Mouse (Mus musculus) midbrain, embryonic 12.5 days (tissue): ENCODE measurements around the gene Cnpy3. TPM values are rescaled to one million over a fixed set of nuclear protein-coding genes. Genes with fewer than 3 reads are reported as not detected.

Source experiments
- ATAC-seq: fragments of 200-750 bp; cut with Nextera tagmentation; 2 replicates; pipeline ENCODE4 v1.8.0; 2017; ENCODE audit warnings: low read depth, moderate TSS enrichment, moderate library complexity; ENCODE audit not compliant: low FRiP score
- H3K27ac ChIP-seq: fragments of 300-500 bp; sonication (generic); replicated peaks from 2 replicates; pipeline ENCODE4 v1.5.1; 2016; ENCODE audit warnings: mild to moderate bottlenecking
- H3K27me3 ChIP-seq: fragments of 300-500 bp; sonication (generic); 2 replicates; pipeline ENCODE4 v1.6.1; 2016; ENCODE audit warnings: mild to moderate bottlenecking
- H3K36me3 ChIP-seq: fragments of 300-500 bp; sonication (generic); 2 replicates; pipeline ENCODE4 v1.6.1; 2016
- H3K4me1 ChIP-seq: fragments of 300-500 bp; sonication (generic); 2 replicates; pipeline ENCODE4 v1.6.1; 2016
- H3K4me2 ChIP-seq: fragments of 300-500 bp; sonication (generic); replicated peaks from 2 replicates; pipeline ENCODE4 v1.6.1; 2016; ENCODE audit warnings: mild to moderate bottlenecking, moderate library complexity
- H3K4me3 ChIP-seq: fragments of 300-500 bp; sonication (generic); 2 replicates; pipeline ENCODE4 v1.5.1; 2016; ENCODE audit warnings: mild to moderate bottlenecking
- H3K9ac ChIP-seq: fragments of 300-500 bp; sonication (generic); replicated peaks from 2 replicates; pipeline ENCODE4 v1.6.1; 2016; ENCODE audit warnings: mild to moderate bottlenecking, moderate library complexity
- H3K9me3 ChIP-seq: fragments of 300-500 bp; sonication (generic); 2 replicates; pipeline ENCODE4 v1.6.1; 2016; ENCODE audit warnings: mild to moderate bottlenecking
- WGBS: fragments of 180-500 bp; shearing (Covaris S2); methylation state at CpG from one replicate; pipeline ENCODE4 v1.1.7; 2016; 5-methylcytosine and 5-hydroxymethylcytosine counted together
- polyA plus RNA-seq: library from polyadenylated mRNA; unstranded; fragments of >200 nt; fragmentation: Nextera tagmentation; extraction: Ambion mirVana; gene quantifications from 2 replicates; pipeline ENCODE4 v1.2.1, GENCODE M21; 2016

The Cnpy3 gene
- polyA plus RNA-seq, 1 experiment from 2014 or later = 54.6 TPM

- Histone ChIP-seq H3K4me1 (peaks cover 18% of the 10 kb centered on the region), H3K9ac (peak overlapping the region; percentile 78), H3K27ac (peak overlapping the region; percentile 87), H3K4me2 (peak overlapping the region; percentile 73), H3K4me3 (peak overlapping the region; percentile 83), H3K9me3 (no peaks in the 10 kb centered on the region), H3K27me3 (no peaks in the 10 kb centered on the region), H3K36me3 (peaks cover 11% of the 10 kb centered on the region; the same call in 1 of the 2 replicates)
- WGBS = 29% methylated on average over 16 of the region's 16 CpGs
- no peak for ATAC-seq
Observed at GRCm38 (mm10) chr17:46751056-46751793, 789 bp downstream of the Cnpy3 start.

GRCm38 (mm10) chr17:46750580-46750979, 1.4 kb downstream of the Cnpy3 start:
- WGBS = 96% methylated on average over 4 of the region's 4 CpGs
- Histone ChIP-seq H3K9ac (peak overlapping the region; percentile 78), H3K4me2 (peak overlapping the region; percentile 73), H3K4me3 (peak overlapping the region; percentile 83; the same call in 1 of the 2 replicates), H3K27ac (no peak overlapping the region), H3K27me3 (no peaks in the 10 kb centered on the region), H3K36me3 (peaks cover 12% of the 10 kb centered on the region), H3K9me3 (no peaks in the 10 kb centered on the region), H3K4me1 (peaks cover 18% of the 10 kb centered on the region)
- no peak for ATAC-seq

- Histone ChIP-seq H3K36me3 (peaks cover 19% of the 10 kb centered on the region), H3K9ac (no peak overlapping the region)
- 94% methylated on average over 5 of the region's 5 CpGs for WGBS
Observed at GRCm38 (mm10) chr17:46749282-46749681, 2.7 kb downstream of the Cnpy3 start.

GRCm38 (mm10) chr17:46747806-46748205, 4.2 kb downstream of the Cnpy3 start:
- H3K4me1 ChIP-seq = peaks cover 18% of the 10 kb centered on the region
- H3K27me3 ChIP-seq = no peaks in the 10 kb centered on the region
- H3K9me3 ChIP-seq = no peaks in the 10 kb centered on the region
- no peak overlapping the region for H3K4me3 ChIP-seq
- WGBS = 92% methylated on average over 2 of the region's 2 CpGs
- no peak for ATAC-seq
- no peak overlapping the region for H3K9ac ChIP-seq
- H3K4me2 ChIP-seq = no peak overlapping the region
- peaks cover 29% of the 10 kb centered on the region for H3K36me3 ChIP-seq
- no peak overlapping the region for H3K27ac ChIP-seq

More at GRCm38 (mm10) chr17:46749282-46749681, 2.7 kb downstream of the Cnpy3 start:
- no peak overlapping the region for H3K4me3 ChIP-seq
- H3K27ac ChIP-seq = no peak overlapping the region
- peaks cover 18% of the 10 kb centered on the region for H3K4me1 ChIP-seq
- H3K9me3 ChIP-seq = no peaks in the 10 kb centered on the region
- no peaks in the 10 kb centered on the region for H3K27me3 ChIP-seq
- ATAC-seq = no peak
- no peak overlapping the region for H3K4me2 ChIP-seq

GRCm38 (mm10) chr17:46747234-46747633, 4.8 kb downstream of the Cnpy3 start:
- H3K36me3 ChIP-seq = peaks cover 35% of the 10 kb centered on the region
- no peak for ATAC-seq
- H3K4me3 ChIP-seq = no peak overlapping the region
- no peak overlapping the region for H3K9ac ChIP-seq
- no peak overlapping the region for H3K27ac ChIP-seq
- H3K27me3 ChIP-seq = no peaks in the 10 kb centered on the region
- peaks cover 13% of the 10 kb centered on the region for H3K4me1 ChIP-seq
- H3K4me2 ChIP-seq = no peak overlapping the region
- no peaks in the 10 kb centered on the region for H3K9me3 ChIP-seq
- 89% methylated on average over 8 of the region's 8 CpGs for WGBS

- Histone ChIP-seq H3K4me1 (peaks cover 3% of the 10 kb centered on the region; the same call in 1 of the 2 replicates), H3K4me2 (no peak overlapping the region), H3K27ac (no peak overlapping the region), H3K4me3 (no peak overlapping the region), H3K36me3 (peaks cover 47% of the 10 kb centered on the region), H3K9ac (no peak overlapping the region), H3K9me3 (no peaks in the 10 kb centered on the region), H3K27me3 (no peaks in the 10 kb centered on the region)
- no peak for ATAC-seq
- 86% methylated on average over 2 of the region's 2 CpGs for WGBS
Observed at GRCm38 (mm10) chr17:46745506-46745905, 6.5 kb downstream of the Cnpy3 start.

GRCm38 (mm10) chr17:46742986-46743385, 9.0 kb downstream of the Cnpy3 start:
- Histone ChIP-seq H3K27me3 (no peaks in the 10 kb centered on the region), H3K36me3 (peaks cover 50% of the 10 kb centered on the region), H3K9ac (no peak overlapping the region), H3K4me3 (no peak overlapping the region), H3K9me3 (no peaks in the 10 kb centered on the region), H3K4me2 (no peak overlapping the region), H3K27ac (no peak overlapping the region), H3K4me1 (no peaks in the 10 kb centered on the region)
- ATAC-seq = no peak
- WGBS = 94% methylated on average over 9 of the region's 9 CpGs

GRCm38 (mm10) chr17:46741305-46741704, 10.7 kb downstream of the Cnpy3 start:
- ATAC-seq = no peak
- over 99% methylated on average over 6 of the region's 6 CpGs for WGBS

GRCm38 (mm10) chr17:46736160-46736559, 15.9 kb downstream of the Cnpy3 start:
- WGBS = 64% methylated on average over 10 of the region's 10 CpGs
- no peak overlapping the region for H3K27ac ChIP-seq
- H3K4me3 ChIP-seq = no peak overlapping the region
- no peak overlapping the region for H3K4me2 ChIP-seq
- H3K9ac ChIP-seq = no peak overlapping the region
- peaks cover 34% of the 10 kb centered on the region for H3K36me3 ChIP-seq
- no peak for ATAC-seq
- no peaks in the 10 kb centered on the region for H3K9me3 ChIP-seq
- H3K4me1 ChIP-seq = no peaks in the 10 kb centered on the region
- H3K27me3 ChIP-seq = no peaks in the 10 kb centered on the region

More at GRCm38 (mm10) chr17:46741305-46741704, 10.7 kb downstream of the Cnpy3 start:
- Histone ChIP-seq H3K27ac (no peak overlapping the region), H3K27me3 (no peaks in the 10 kb centered on the region), H3K4me3 (no peak overlapping the region), H3K36me3 (peaks cover 49% of the 10 kb centered on the region), H3K4me1 (no peaks in the 10 kb centered on the region), H3K9ac (no peak overlapping the region), H3K9me3 (no peaks in the 10 kb centered on the region), H3K4me2 (no peak overlapping the region)

- H3K4me3 ChIP-seq = no peak overlapping the region
- H3K9me3 ChIP-seq = no peaks in the 10 kb centered on the region
- H3K36me3 ChIP-seq = peaks cover 32% of the 10 kb centered on the region
- H3K4me2 ChIP-seq = no peak overlapping the region
- ATAC-seq = no peak
- 90% methylated on average over 7 of the region's 7 CpGs for WGBS
- no peak overlapping the region for H3K27ac ChIP-seq
- H3K9ac ChIP-seq = no peak overlapping the region
- no peaks in the 10 kb centered on the region for H3K27me3 ChIP-seq
- no peaks in the 10 kb centered on the region for H3K4me1 ChIP-seq
Observed at GRCm38 (mm10) chr17:46735287-46735686, 16.7 kb downstream of the Cnpy3 start.

- Histone ChIP-seq H3K4me2 (no peak overlapping the region), H3K9ac (no peak overlapping the region), H3K4me3 (no peak overlapping the region), H3K9me3 (no peaks in the 10 kb centered on the region), H3K36me3 (peaks cover 31% of the 10 kb centered on the region), H3K4me1 (no peaks in the 10 kb centered on the region), H3K27me3 (peaks cover 10% of the 10 kb centered on the region), H3K27ac (no peak overlapping the region)
- WGBS = 92% methylated on average over 3 of the region's 3 CpGs
- no peak for ATAC-seq
Observed at GRCm38 (mm10) chr17:46734055-46734454, 18.0 kb downstream of the Cnpy3 start.

GRCm38 (mm10) chr17:46728904-46729318, 23.1 kb downstream of the Cnpy3 start, which contains the start of gene Gnmt:
Gene Gnmt (minus strand): TSS chr17:46729168.
- Histone ChIP-seq H3K27me3 (peaks cover 23% of the 10 kb centered on the region), H3K27ac (no peak within 1 kb of the TSS), H3K4me3 (no peak within 1 kb of the TSS), H3K36me3 (peaks cover 7% of the 10 kb centered on the region; the same call in 1 of the 2 replicates), H3K4me1 (no peaks in the 10 kb centered on the region), H3K9me3 (no peaks in the 10 kb centered on the region), H3K4me2 (no peak within 1 kb of the TSS), H3K9ac (peak within 1 kb of the TSS; percentile 17; the same call in 1 of the 2 replicates)
- 22% methylated on average over 24 of the region's 24 CpGs for WGBS
- no peak for ATAC-seq
